Mouse (Mus musculus): ENCODE results near the gene Zfp189.
"Not testable (repeated sequence)": the region's sequence is repeated elsewhere in the genome, so short reads cannot be mapped to it uniquely, and the experiment has no call there.

The Zfp189 gene

DNA sequence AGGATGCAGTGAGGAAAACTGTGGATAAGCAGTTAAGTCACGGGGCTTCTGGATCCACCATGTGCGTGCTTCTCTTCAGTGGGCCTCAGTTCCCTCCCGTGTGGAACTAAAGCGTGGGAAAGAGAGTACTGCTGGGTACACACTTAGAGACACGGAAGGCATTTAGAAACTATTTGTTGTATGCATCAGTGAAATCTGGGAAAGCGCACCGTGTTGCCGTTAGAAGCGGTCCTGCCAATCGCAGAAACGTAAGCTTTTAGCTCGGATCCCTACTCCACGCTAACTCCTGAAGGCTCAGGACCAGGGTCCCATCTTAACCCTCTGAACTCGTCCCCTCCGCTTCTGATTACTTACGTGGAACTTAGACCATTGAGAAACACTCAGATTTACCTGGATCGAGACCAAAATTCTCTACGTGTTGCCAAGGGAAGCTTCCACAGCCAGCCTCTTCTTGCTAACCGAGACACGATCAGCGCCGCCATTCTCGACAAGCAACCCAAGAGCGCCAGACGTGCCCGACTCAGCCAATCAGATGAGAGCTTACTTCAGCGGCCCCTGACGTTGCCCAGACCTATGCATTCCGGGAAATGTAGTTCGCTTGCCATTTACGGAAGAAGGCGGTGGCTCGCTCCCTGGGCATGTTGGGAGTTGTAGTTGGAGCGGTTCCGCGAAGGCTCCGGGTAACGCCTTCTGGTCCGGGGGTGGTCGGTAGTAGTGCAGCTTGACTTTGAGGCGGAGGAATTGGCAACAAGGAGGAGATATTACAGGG is at the start of gene Zfp189, which contains the start of gene Mrpl50:
Gene Zfp189, plus strand, starts transcription at position 605 of the 769 bp plus-strand sequence.
Gene Mrpl50, minus strand, starts transcription at position 522 of the 769 bp plus-strand sequence.
- DNase-seq: peak; percentile 95

DNA sequence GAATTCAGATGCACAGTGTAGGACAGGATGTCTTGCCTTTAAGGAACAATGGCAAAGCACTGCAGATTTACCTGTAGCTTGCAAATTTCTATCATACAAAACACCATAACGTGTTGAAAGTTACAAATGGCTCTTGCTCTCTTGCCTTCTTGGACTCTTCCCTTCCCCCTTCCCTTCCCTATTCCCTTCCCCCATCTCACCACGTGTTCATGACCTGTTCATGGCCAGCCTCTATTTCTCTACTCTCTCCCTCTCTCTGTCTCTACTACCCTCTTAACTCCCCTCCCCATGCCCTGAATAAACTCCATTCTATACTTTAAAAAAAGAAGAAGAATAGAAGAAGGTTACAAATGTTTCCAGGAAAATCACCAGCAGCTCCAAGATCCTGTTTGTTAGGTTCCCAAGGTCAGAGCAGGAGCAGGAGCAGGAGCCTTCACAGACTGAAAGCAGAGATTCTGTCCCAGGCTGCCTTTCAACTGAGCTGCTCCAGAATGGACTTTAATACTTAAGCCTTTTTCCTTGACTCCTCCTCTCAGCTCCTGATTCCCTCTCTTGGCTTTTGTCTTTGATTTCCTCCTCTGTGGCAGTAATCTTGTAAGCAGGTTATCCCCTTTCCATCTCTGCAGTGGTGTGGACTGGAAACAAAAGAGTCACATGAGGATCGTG is 47.4 kb upstream of the Zfp189 start, which contains the start of gene Acnat1:
Gene Acnat1, minus strand, starts transcription at position 478 of the 666 bp plus-strand sequence.
- DNase-seq: peak; percentile 29

DNA sequence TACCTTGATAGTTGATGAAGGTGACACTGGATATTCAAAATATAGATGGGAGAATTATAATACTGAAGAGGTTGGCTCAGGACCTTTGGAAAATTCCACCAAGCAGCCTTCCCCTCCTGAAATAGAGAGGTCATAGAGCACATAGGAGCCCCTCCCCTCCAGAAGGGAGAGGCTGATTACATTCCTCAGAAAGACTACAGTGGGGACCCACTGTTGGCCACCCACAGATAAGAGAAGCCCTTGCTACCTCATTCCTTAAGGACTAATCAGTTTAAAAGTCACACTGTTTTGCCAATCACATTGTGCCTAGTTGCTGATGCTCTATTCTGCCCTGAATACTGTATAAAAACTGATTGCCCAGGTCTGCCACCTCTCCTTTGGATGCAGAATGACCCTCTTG is 46.4 kb upstream of the Zfp189 start:
- no peak for DNase-seq

DNA sequence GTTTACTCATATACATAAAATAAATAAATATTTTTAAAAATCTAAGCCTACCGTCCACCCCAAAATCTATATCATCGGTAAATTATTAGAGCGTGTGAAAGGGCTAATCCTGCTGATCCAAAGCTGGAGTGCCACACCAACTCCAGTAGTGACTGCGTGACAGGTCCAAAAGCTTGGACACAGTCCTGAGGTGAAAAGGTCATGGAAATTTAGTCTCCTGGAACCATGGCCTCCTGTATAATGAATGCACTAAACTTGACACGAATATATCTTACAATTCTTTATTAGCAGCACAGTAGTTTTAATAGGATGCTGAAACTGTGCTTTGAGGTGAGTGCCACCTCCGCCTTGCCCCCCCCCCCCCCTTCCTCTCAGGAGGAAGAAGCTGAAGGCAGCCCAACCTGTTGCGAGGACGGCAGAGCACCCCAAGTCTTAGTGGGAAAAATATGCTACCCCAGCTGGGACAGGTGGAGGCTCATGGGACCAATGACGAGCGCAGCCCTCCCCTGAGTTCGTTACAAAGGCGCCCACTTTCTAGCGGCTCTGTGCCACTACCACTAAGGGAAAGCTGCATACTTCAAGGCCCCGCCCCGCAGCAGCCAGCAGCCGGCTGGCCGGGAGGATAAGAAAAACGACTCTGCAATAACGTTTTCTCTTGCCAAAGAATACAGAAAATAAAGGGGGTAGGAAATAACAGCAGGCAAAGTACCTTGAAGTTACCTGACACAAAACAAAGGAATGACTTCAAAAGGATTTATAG is 42.7 kb upstream of the Zfp189 start:
- peak; percentile 49 for DNase-seq

DNA sequence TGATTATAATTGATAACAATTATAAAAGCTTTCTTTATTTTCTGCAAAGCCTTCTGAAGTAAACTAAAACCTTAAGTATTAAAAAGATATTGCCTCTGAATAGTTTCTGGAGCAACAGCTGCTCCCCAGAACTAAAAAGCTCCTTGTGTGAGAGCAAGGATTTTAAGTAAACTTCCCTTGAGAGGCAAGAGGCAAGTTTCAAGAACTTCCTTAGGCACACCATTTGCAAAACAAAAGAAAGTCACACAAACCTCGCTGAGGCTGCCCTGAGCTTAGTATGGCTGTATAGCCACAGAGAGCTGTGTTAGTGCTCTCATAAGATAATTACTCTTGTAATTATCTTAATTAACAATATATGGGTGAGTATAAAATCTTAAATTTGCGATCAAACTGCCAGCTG is 41.9 kb upstream of the Zfp189 start:
- not testable (repeated sequence) for DNase-seq

DNA sequence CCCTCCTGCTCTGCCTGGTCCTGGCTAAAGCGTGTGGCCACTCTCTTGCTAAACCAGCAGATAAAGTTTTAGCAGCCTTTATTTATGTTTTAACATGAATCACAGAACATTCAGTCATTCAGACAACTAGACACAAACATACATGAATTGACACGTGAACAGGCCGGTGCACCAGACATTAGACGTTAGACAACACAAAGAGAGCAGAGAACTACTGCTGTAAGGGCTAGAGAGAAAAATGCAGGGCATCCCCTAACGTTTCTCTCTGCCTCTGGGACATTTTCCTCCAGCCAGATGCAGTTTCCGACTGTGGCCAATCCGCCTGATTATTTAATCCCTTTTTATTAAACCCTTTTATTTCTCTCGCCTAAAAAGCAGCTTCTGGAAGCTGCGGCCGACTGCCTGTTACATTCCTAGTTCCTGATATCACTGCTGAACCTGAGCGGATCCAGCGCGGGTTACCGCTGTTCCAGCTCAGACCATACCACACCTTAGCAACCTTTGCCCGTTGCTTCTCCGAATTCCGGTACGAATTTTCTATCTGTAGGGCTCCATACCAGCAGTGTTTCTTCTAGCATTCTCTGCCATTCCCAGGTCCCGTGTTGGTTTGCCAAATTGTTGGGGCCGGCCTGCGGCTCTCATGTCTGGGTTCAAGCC is 40.7 kb upstream of the Zfp189 start:
- peak; percentile 27 for DNase-seq

DNA sequence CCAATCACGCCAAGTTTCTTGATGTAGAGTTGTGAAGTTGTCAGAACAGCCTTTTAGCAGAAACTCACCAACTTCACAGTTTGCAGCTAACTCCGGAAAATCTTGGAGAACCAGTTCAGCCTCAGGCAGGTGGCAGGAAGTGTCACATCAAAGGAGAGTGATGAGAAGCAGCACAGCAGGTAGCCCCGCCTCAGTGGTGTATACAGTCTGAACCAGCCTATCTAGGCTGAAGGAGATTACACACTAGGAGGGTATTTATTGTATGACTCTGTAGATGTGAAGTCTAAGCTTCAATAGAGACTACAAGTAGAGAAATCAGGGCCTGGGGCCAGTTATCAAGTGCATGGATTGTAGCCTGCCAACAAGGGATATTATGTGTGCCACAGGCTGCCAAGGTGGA is 40.1 kb upstream of the Zfp189 start:
- DNase-seq: no peak

DNA sequence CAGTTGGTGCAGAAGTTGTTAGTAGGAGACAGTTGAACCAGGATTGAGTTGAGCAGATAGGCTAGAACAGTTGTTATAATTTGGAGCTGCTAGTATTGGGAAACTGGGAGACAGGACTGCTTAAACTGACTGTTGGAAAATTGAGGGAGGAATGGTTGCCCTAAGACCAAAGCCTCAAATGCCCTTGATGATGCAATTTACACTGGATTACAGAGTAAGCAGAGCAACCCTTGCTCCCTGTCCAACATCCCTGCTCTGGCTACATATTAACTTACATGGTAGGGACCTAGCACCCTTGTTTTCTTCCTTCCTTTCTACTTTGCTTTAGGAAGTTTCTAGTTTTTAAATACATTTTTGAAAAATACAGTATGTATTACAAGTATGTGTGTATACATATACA is 35.5 kb upstream of the Zfp189 start:
- DNase-seq: peak; percentile 30

DNA sequence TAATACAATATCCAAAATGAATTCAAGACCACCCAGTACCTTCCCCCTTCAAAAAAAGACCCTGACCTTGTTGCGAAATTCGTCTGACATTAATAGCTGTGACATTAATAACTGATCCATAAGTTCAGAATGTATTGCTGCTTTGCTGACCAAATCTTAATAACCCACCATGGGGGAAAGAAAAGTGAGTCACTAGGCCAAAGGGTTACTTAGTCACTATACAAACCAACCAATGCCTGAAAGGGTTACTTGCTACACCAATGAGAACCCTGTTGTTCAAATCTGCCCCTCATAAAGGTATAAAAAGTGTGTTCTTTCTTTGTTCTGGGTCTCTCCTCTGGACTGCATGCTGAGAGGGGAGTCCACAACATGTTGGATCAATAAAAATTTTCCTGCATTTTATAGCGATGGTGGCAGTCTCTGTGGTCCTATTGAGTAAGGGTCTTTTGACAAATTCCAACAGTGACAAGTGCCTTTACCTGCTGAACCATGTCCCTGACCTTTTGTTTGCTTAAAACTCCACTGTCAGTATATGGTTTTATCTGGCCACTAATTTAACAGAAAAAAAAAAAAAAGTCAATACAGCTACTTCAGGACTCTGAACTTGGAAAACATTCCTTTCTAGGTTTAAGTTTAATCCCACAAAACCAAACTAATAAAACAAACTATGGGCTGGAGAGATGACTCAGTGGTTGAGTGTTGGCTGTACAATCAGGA is 34.9 kb upstream of the Zfp189 start:
- DNase-seq: not testable (repeated sequence)

DNA sequence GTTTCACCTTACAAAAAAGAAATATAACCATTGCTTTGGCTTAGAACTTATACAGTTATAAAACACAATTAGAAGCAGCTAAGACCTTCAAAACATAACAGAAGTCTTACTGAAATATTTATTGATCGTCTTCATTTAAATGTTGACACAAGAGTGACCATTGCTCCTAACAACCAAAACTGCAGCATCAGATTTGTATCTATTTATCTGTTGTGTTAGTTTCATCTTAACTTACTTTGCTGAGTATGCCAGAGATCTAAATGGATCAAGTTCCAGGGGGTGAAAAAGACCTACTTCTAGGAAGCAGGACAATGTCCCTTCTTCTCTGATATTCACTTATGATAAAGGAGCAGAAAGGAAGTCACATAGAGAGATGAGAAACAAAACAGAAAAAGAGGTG is 17.4 kb upstream of the Zfp189 start:
- DNase-seq: no peak

DNA sequence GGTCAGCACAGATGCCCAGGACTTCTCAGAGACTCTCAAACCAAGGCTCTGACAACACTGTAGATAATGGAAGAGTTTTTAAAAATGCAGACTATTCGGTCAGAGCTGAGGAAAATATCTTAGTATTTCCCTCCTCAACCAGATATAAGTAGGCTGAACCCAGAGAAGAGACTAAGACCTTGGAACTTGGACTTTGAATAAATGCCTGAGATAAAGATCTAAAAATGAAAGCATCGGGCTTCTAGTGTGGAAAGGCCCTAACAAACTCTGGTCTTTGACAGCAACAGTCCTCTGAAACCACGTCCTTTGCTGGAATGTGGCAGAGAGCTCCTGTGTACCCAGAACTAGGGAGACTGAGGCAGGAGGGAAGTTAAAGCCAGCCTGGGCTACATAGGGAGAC is 14.6 kb upstream of the Zfp189 start, which contains the start of gene Baat:
Gene Baat, minus strand, starts transcription at position 172 of the 400 bp plus-strand sequence.
- no peak for DNase-seq

DNA sequence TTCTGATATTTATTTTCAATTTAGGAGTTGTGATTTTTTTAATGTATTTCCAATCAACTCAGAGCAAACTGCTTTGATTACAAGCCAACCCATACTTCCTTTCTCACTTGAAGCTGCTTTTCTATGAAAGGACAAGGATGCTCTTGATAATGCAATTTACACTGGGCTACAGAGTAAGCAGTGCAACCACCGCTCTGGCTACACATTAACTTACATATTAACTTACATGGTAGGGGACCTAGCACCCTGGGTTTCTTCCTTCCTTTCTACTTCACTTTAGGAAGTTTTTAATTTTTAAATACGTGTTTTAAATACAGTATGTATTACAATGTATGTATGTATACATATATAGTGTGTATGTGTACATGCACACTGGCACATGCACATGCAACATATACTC is 11.8 kb upstream of the Zfp189 start:
- DNase-seq: no peak

DNA sequence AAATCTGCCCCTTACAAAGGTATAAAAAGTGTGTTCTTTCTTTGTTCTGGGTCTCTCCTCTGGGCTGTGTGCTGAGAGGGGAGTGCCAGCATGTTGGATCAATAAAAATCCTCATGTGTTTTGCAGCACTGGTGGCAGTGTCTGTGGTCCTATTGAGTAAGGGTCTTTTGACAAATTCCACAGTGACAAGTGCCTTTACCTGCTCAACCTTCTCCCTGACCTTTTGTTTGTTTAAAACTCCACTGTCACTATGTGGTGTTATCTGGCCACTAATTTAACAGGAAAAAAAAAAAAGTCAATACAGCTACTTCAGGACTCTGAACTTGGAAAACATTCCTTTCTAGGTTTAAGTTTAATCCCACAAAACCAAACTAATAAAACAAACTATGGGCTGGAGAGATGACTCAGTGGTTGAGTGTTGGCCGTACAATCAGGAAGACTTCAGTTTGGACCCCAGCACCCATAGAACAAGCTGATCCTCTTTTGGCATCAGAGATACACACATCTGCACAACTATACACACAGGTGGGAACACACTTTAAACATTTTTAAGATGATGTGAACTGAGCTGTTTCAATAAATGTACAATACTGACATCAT is 10.6 kb upstream of the Zfp189 start:
- DNase-seq: not testable (repeated sequence)

DNA sequence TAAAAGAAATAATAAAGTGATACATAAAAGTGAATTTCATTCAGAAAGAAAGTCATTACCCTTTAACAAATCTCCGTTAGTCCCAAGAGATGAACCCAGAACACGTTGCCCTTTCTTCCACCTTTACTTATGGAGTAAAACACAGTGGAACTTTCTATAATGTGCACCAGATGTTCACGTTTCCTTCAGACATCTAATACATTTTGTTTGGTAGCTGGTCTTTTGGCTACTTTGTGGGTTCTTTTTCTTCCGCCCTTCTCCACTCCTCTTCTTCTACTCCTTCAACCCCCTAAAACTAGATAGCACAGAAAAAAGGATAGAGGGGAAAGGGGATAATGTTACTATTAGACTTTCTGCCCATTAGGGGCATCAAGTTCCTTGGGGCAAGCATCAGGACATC is 8.3 kb upstream of the Zfp189 start:
- DNase-seq: no peak

DNA sequence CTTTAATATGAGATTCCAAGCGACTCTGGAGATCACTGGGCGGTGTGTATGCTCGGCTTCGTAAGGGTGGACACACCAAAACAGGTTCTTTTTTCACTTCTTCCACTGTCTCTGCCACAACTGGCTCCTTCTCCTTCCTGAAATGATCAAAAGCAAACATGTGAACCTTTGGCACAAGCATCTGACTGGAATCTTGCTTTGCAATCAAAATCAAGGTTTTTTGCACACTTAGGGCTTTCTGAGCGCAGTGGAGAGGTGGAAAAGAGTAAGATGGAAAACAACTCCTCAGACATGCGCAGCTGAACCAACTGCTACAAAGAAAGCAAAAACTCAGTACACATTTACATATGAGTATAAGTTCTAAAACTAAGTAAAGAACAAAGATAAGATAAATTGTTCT is 6.5 kb upstream of the Zfp189 start:
- no peak for DNase-seq

DNA sequence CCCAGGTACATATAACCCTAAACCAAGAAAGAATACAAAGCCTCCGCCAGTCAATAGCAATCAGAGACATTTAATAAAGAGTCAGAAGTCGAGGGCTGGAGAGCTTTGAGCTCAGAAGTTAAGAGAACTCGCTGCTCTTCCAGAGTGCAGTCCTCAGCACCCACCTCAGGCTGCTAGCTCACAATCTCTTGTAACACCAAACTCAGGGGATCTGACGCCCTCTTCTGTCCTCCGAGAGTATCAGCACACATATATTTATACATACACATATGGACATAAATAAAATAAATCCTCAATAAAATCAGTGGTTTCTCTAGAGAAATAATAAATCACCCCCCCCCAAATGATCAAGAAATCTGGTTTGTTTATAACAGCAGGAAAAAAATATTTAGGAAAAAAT is 1.5 kb upstream of the Zfp189 start:
- no peak for DNase-seq

DNA sequence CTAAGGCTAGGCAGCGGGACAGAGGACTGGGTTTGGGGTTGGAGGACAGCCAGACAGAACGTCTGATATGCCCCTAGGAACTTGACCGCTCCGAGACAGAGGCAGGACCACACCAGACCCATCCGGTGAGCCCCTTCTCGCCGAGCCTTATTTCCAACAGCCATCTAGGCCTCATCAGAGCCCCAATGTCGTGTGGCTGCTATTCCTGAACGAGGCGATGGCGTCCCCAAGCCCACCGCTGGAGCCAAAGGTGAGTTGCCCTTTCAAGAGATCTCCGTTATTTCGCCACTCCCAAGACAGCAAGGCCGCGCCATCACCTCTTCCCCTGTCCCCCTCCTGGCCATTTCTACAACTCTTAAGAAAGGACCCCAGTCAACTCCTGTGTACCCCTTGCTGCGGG is 370 bp downstream of the Zfp189 start:
- no peak for DNase-seq

DNA sequence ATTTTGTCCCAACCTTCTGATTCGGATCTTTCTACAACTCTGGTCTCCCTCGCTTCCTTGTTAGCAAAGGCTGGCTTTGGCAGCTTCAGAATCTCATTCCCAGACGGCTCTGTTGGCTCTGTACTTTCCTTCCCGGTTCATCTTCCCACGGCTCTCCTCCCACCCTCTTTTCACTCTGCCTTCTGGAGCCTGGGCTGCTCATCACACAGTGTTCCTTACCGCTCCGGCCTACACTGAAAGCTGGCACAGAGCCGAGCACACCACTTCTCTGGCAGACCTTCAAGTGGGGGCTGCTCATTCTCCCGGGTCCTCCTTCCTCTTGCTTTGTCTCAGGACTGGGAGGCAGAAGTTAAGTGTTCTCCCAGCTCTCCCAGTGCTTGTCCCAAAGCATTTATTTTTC is 1.6 kb downstream of the Zfp189 start:
- peak; percentile 29 for DNase-seq

DNA sequence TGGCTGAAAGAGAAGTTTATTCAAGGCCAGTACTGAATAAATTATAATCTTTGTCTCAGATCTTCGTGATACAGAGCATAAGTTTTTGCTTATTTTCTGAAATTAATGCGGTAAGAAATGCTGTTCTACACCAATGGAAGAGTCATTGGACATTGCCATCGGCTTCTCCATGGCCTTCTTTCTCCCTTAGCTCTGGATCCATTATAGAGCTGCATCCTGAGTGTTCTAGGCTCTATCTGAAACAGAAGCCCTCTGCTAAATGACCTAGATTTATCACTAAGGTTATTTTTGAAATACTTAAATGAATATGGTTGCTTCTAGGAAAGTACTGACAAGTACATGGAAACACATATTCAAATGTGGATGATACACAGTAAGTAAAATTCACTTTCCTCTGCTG is 14.1 kb downstream of the Zfp189 start:
- no peak for DNase-seq

DNA sequence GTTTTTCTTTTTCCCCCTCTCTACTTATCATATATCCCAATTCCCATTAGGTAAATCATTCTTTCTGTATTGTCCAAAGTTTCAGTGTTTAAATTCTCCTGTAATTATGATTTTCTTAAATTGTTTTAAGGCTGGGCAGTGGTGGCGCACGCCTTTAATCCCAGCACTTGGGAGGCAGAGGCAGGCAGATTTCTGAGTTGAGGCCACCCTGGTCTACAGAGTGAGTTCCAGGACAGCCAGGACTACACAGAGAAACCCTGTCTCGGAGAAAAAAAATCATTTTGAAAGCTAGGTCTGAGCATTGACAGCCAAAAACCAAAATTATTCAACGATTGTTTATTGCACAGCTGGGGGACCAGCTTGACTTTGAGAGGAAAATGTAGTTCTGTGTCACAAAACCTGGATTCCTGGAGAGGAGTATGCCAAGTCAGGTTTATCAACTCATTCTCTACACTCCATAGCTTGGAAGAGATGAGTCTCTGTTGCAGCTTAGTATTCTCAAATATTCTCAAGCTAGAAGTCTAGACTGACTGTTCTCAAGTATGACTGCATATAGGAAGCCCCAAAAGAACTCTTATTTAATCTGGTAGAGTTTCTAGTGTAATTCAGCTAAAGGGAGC is 14.8 kb downstream of the Zfp189 start:
- DNase-seq: no peak

DNA sequence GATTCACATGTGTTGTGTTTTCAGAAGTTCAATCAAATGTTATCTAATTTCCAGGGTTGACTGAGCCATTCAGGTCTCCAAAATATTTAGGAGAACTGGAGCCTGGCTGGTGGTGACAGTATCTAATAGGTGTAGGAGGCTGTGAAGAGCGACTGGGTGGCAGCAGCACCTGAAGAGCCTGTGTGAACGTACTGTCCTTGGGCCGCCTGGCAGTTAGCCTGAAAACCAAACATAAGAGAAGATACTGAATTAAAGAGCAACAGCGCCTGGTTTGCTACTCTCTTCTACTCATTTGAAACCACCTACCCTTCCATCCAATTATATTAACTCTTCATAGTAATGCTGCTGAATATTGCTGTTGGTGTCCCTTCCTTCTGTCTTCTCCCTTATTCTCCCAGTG is 15.7 kb downstream of the Zfp189 start:
- DNase-seq: no peak
